Mouse (Mus musculus): ENCODE measurements around the gene Nfe2l2. TPM values are rescaled to one million over a fixed set of nuclear protein-coding genes. Genes with fewer than 3 reads are reported as not detected.

Nfe2l2 gene
- polyA plus RNA-seq, 1 experiment from 2014 or later, result 88.4 TPM

DNA sequence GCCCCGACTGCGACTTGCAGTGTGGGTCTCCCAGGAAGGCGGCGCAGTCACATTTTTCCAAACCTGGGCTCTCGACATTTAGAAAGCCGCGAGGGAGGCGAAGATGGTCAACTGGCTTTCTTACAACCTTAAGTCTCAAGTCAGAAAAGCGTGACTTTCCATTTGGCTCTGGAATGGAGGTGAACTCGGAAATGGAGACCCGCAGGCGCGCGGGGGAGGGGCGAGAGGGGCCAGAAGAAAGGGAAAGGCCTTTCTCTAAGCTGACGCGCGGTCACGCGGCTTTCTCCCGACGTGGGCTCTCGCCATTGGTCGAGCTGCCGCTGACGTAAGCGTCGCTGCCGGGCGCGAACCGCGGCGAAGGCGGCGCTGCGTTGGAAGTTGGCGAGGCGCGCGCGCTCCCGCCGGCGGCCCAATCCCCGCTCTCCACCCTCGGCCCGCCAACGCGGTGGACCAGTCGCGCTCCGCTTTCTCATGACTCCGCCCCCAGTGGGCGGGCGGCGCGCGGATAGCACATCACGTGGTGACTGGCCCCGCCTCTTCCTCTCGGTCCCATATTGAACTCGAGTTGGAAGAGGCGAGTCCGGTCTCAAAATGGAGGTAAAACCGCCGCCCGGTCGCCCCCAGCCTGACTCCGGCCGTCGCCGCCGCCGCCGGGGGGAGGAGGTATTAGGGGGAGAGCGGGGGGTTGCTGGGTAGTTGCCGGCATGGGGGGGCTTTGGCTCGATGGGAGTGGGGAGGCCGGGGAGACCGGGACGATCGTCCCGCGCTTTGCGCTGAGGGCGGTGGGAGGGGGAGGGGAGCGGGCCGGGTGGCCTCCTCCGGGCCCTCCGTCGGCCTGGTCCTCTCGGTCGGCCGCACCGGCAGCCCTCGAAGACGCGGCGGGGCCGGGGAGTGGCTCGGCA is 45.5 kb downstream of the Nfe2l2 start, which contains the start of gene Hnrnpa3:
Gene Hnrnpa3, plus strand, starts transcription at position 535 of the 902 bp plus-strand sequence.
- Histone ChIP-seq H3K9me3 (ENCODE audit: control insufficient read depth, low read depth, low read length) (no peaks in the 10 kb centered on the region), H3K27ac (ENCODE audit: low read length) (peak within 1 kb of the TSS; percentile 99), H3K4me1 (ENCODE audit: control insufficient read depth, insufficient read depth, low read length) (peaks cover 13% of the 10 kb centered on the region), H3K36me3 (ENCODE audit: control insufficient read depth, insufficient read depth, low read length) (peaks cover 27% of the 10 kb centered on the region), H3K4me2 (replicated peaks; ENCODE audit: low read depth, low read length) (peak within 1 kb of the TSS; percentile 92), H3K9ac (replicated peaks; ENCODE audit: low read depth, low read length) (peak within 1 kb of the TSS; percentile 95), H3K27me3 (ENCODE audit: control insufficient read depth, insufficient read depth, low read length) (no peaks in the 10 kb centered on the region), H3K4me3 (ENCODE audit: low read depth, low read length) (peak within 1 kb of the TSS; percentile 86)
- WGBS, result under 1% methylated on average over 92 of the region's 102 CpGs
- peak; percentile 95 for ATAC-seq (ENCODE audit: insufficient number of reproducible peaks, insufficient read depth, low FRiP score, low read depth)

DNA sequence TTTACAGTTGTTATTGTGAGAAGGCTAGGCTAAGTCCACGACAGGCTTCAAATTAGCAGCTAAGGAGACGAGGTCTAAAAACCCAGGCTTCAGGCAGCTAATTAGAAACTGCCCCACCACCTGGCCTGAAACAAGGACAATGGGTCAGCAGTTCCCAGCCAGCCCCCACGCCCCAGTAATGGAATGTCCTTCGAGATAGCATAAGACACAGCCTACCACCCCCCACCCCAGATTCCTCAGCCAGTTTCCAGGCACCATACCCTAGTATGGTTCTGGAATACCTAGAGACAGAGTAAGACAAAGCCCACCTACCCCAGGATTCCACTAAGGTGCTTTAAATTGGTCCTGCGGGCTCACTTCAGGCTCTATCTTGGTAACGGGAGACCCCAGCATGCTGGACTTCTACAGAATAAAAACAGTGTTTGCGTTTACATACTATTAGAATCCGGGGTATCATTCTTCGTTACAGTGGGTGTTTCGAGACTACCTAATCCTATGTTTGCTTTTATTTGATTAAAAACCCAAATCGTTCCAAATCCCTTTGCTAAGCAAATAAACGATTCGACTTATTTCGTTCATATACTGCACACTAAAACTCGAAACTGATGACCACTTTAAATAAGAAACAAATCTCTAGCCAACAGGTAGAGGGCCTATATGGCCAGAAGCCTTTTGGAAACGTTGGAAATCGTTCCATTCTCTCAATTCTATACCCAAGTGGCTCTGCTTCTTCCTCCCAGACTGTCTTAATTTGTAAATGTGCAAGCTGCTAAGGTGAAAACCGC is 46.3 kb downstream of the Nfe2l2 start:
- Histone ChIP-seq H3K36me3 (ENCODE audit: control insufficient read depth, insufficient read depth, low read length) (peaks cover 18% of the 10 kb centered on the region), H3K27ac (ENCODE audit: low read length) (peak overlapping the region; percentile 99), H3K4me2 (replicated peaks; ENCODE audit: low read depth, low read length) (peak overlapping the region; percentile 73), H3K4me1 (ENCODE audit: control insufficient read depth, insufficient read depth, low read length) (peaks cover 13% of the 10 kb centered on the region), H3K9ac (replicated peaks; ENCODE audit: low read depth, low read length) (peak overlapping the region; percentile 90), H3K9me3 (ENCODE audit: control insufficient read depth, low read depth, low read length) (no peaks in the 10 kb centered on the region), H3K27me3 (ENCODE audit: control insufficient read depth, insufficient read depth, low read length) (no peaks in the 10 kb centered on the region), H3K4me3 (ENCODE audit: low read depth, low read length) (peak overlapping the region; percentile 86)
- 3% methylated on average over 18 of the region's 18 CpGs for WGBS
- no peak for ATAC-seq (ENCODE audit: insufficient number of reproducible peaks, insufficient read depth, low FRiP score, low read depth)

DNA sequence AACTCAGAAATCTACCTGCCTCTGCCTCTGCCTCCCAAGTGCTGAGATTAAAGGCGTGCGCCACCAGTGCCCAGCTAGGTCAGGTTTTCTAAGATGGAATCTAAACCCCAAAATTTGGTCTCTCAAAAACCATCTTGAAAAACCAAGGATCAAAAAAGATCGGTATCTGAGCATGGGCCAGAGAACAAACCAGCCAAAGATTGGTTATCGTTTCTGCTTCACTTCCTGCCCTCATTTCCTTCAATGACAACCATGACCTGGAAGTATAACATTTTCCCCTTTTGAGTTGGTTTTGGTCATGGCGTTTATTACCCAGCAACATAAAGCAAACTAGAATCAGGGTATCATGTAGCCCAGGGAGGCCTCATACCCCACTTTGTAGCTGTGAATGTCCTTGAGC is 47.5 kb downstream of the Nfe2l2 start:
- Histone ChIP-seq H3K9me3 (ENCODE audit: control insufficient read depth, low read depth, low read length) (no peaks in the 10 kb centered on the region), H3K4me2 (replicated peaks; ENCODE audit: low read depth, low read length) (no peak overlapping the region), H3K9ac (replicated peaks; ENCODE audit: low read depth, low read length) (no peak overlapping the region), H3K4me3 (ENCODE audit: low read depth, low read length) (no peak overlapping the region), H3K4me1 (ENCODE audit: control insufficient read depth, insufficient read depth, low read length) (peaks cover 13% of the 10 kb centered on the region), H3K27me3 (ENCODE audit: control insufficient read depth, insufficient read depth, low read length) (no peaks in the 10 kb centered on the region), H3K36me3 (ENCODE audit: control insufficient read depth, insufficient read depth, low read length) (peaks cover 10% of the 10 kb centered on the region; the same call in 1 of the 2 replicates), H3K27ac (ENCODE audit: low read length) (peak overlapping the region; percentile 99; the same call in 1 of the 2 replicates)
- WGBS, result 92% methylated on average over 5 of the region's 5 CpGs
- no peak for ATAC-seq (ENCODE audit: insufficient number of reproducible peaks, insufficient read depth, low FRiP score, low read depth)

DNA sequence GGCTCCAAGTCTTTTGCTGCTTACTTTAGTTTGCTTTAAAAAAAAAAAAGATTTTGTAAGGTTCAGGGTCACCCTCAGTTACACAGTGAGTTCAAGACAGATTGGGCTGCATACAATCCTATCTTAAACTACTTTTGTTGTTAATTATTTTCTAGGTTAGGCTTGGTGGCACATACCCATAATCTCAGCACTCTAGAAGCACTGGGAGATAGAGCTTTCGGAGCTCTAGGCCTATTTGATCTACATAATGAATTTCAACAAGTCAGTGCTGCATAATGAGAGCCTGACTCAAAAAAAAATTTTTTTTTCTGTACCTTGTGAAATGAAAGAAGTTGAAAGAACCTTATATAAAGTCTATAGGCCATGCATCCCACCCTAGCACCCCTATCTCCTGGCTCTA is 49.8 kb downstream of the Nfe2l2 start:
- Histone ChIP-seq H3K4me3 (ENCODE audit: low read depth, low read length) (no peak overlapping the region), H3K4me1 (ENCODE audit: control insufficient read depth, insufficient read depth, low read length) (peaks cover 3% of the 10 kb centered on the region; the same call in 1 of the 2 replicates), H3K27ac (ENCODE audit: low read length) (no peak overlapping the region), H3K27me3 (ENCODE audit: control insufficient read depth, insufficient read depth, low read length) (no peaks in the 10 kb centered on the region), H3K36me3 (ENCODE audit: control insufficient read depth, insufficient read depth, low read length) (no peaks in the 10 kb centered on the region), H3K4me2 (replicated peaks; ENCODE audit: low read depth, low read length) (no peak overlapping the region), H3K9me3 (ENCODE audit: control insufficient read depth, low read depth, low read length) (no peaks in the 10 kb centered on the region), H3K9ac (replicated peaks; ENCODE audit: low read depth, low read length) (no peak overlapping the region)
- 79% methylated on average over 1 of the region's 1 CpGs for WGBS
- no peak for ATAC-seq (ENCODE audit: insufficient number of reproducible peaks, insufficient read depth, low FRiP score, low read depth)

DNA sequence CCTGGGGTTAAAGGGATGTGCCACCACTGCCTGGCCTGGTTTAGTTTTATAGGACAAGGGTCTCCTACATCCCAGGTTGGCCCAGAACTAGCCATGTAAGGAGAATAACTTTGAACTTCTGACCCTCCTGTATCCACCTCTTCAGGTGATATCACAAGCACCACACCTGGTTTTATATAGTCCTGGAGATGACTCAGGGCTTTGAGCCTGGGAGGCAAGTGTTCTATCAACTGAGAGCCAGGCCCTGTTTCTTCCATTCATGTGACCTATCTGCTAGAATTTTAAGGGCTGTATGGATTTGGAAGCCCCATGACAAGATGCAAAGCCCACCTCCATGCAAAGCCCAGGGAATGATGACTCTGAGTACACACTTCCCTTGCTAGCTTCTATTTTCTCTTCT is 51.3 kb downstream of the Nfe2l2 start:
- H3K36me3 ChIP-seq (ENCODE audit: control insufficient read depth, insufficient read depth, low read length), result no peaks in the 10 kb centered on the region
- H3K4me3 ChIP-seq (ENCODE audit: low read depth, low read length), result no peak overlapping the region
- H3K9ac ChIP-seq (replicated peaks; ENCODE audit: low read depth, low read length), result no peak overlapping the region
- H3K4me2 ChIP-seq (replicated peaks; ENCODE audit: low read depth, low read length), result no peak overlapping the region
- no peaks in the 10 kb centered on the region for H3K9me3 ChIP-seq (ENCODE audit: control insufficient read depth, low read depth, low read length)
- H3K4me1 ChIP-seq (ENCODE audit: control insufficient read depth, insufficient read depth, low read length), result peaks cover 3% of the 10 kb centered on the region; the same call in 1 of the 2 replicates
- H3K27ac ChIP-seq (ENCODE audit: low read length), result no peak overlapping the region
- ATAC-seq (ENCODE audit: insufficient number of reproducible peaks, insufficient read depth, low FRiP score, low read depth), result no peak
- H3K27me3 ChIP-seq (ENCODE audit: control insufficient read depth, insufficient read depth, low read length), result no peaks in the 10 kb centered on the region

DNA sequence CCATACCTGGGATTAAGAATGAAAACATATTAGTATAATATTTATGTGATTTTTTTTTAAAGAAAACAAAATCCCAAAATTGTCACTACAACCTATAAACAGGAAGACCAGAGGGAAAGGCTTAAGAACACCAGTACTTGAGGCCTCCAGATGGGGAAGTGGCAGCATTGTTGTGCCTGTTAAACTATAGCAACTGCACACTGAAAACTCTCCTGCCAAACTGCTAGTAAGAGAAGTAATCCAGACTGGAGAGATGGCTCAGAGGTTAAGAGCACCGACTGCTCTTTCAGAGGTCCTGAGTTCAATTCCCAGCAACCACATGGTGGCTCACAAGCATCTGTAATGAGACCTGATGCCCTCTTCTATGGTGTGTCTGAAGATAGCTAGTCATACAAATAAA is 54.0 kb downstream of the Nfe2l2 start:
- Histone ChIP-seq H3K27me3 (ENCODE audit: control insufficient read depth, insufficient read depth, low read length) (no peaks in the 10 kb centered on the region), H3K36me3 (ENCODE audit: control insufficient read depth, insufficient read depth, low read length) (no peaks in the 10 kb centered on the region), H3K9ac (replicated peaks; ENCODE audit: low read depth, low read length) (no peak overlapping the region), H3K9me3 (ENCODE audit: control insufficient read depth, low read depth, low read length) (no peaks in the 10 kb centered on the region), H3K27ac (ENCODE audit: low read length) (no peak overlapping the region), H3K4me1 (ENCODE audit: control insufficient read depth, insufficient read depth, low read length) (no peaks in the 10 kb centered on the region), H3K4me2 (replicated peaks; ENCODE audit: low read depth, low read length) (no peak overlapping the region), H3K4me3 (ENCODE audit: low read depth, low read length) (no peak overlapping the region)
- WGBS, result 83% methylated on average over 1 of the region's 1 CpGs
- ATAC-seq (ENCODE audit: insufficient number of reproducible peaks, insufficient read depth, low FRiP score, low read depth), result no peak

DNA sequence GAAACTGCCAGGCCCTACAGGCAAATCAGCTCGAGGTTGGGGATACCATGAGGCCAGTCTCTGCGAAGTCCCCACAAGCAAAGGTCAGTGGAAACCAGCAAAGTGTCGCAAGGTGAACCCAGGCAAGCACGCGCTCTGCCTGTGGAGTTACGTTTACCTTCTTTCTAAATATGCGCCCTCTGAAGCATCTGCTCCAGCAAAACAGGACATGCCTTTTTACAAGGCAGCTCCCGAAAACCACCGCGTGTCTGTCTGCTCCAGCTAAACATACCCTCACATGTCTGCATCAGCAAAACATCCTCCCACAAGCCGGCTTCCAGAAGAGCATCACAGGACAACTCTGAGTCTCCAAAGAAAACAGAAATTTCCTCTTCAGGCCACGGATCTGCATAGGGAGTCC is 59.2 kb downstream of the Nfe2l2 start:
- WGBS, result 92% methylated on average over 12 of the region's 12 CpGs
- Histone ChIP-seq H3K4me2 (replicated peaks; ENCODE audit: low read depth, low read length) (no peak overlapping the region), H3K4me1 (ENCODE audit: control insufficient read depth, insufficient read depth, low read length) (peaks cover 3% of the 10 kb centered on the region; the same call in 1 of the 2 replicates), H3K9me3 (ENCODE audit: control insufficient read depth, low read depth, low read length) (0 out of 2 replicates have a peak, but pooled peaks cover 2% of the 10 kb centered on the region), H3K4me3 (ENCODE audit: low read depth, low read length) (no peak overlapping the region), H3K36me3 (ENCODE audit: control insufficient read depth, insufficient read depth, low read length) (no peaks in the 10 kb centered on the region), H3K27me3 (ENCODE audit: control insufficient read depth, insufficient read depth, low read length) (no peaks in the 10 kb centered on the region), H3K9ac (replicated peaks; ENCODE audit: low read depth, low read length) (no peak overlapping the region), H3K27ac (ENCODE audit: low read length) (no peak overlapping the region)
- no peak for ATAC-seq (ENCODE audit: insufficient number of reproducible peaks, insufficient read depth, low FRiP score, low read depth)

DNA sequence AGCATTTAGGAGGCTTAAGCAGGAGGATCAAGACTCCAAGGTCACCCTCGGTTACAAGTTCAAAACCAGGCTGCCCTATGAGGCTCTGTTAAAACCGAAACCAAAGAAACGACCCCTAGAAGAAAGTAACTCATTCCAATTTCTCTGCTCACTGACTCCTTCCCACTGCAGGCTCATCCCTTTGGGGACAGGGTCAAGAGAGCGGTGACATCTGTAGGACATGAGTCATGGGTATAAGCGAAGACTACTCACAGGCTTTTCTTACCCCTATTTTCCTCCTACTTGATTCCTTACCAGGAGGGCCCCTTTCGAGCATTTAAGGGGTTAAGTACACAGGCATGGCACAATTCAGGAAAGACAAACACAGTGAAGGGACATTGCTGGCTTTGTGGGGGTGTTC is 60.5 kb downstream of the Nfe2l2 start:
- WGBS, result 79% methylated on average over 6 of the region's 6 CpGs
- H3K27me3 ChIP-seq (ENCODE audit: control insufficient read depth, insufficient read depth, low read length), result no peaks in the 10 kb centered on the region
- ATAC-seq (ENCODE audit: insufficient number of reproducible peaks, insufficient read depth, low FRiP score, low read depth), result no peak
- no peak overlapping the region for H3K27ac ChIP-seq (ENCODE audit: low read length)
- 0 out of 2 replicates have a peak, but pooled peaks cover 2% of the 10 kb centered on the region for H3K9me3 ChIP-seq (ENCODE audit: control insufficient read depth, low read depth, low read length)
- peaks cover 3% of the 10 kb centered on the region; the same call in 1 of the 2 replicates for H3K4me1 ChIP-seq (ENCODE audit: control insufficient read depth, insufficient read depth, low read length)
- no peak overlapping the region for H3K4me2 ChIP-seq (replicated peaks; ENCODE audit: low read depth, low read length)
- H3K9ac ChIP-seq (replicated peaks; ENCODE audit: low read depth, low read length), result no peak overlapping the region
- no peaks in the 10 kb centered on the region for H3K36me3 ChIP-seq (ENCODE audit: control insufficient read depth, insufficient read depth, low read length)
- no peak overlapping the region for H3K4me3 ChIP-seq (ENCODE audit: low read depth, low read length)
